Mouse (Mus musculus): Measurements from ENCODE around the gene Aak1. TPM values are rescaled to one million over a fixed set of nuclear protein-coding genes. Genes with fewer than 3 reads are reported as not detected.

Gene Aak1
- polyA plus RNA-seq, 1 experiment from 2014 or later: 7.3 TPM

- 0 out of 2 replicates have a peak, but pooled peaks cover 5% of the 10 kb centered on the region for H3K4me1 ChIP-seq (replicated peaks; ENCODE audit: insufficient read depth, low read length)
- no peaks in the 10 kb centered on the region for H3K36me3 ChIP-seq (ENCODE audit: insufficient read depth, low read length)
- no peaks in the 10 kb centered on the region for H3K9me3 ChIP-seq (replicated peaks; ENCODE audit: low read length)
- no peak overlapping the region for H3K27ac ChIP-seq
- no peak overlapping the region for H3K4me2 ChIP-seq (ENCODE audit: low read length)
- no peak overlapping the region for H3K9ac ChIP-seq (ENCODE audit: low read depth, low read length)
- ATAC-seq (replicated peaks; ENCODE audit: low FRiP score, low read depth) (no peak), DNase-seq (ENCODE audit: low spot score) (no peak)
- WGBS: 54% methylated on average over 7 of the region's 7 CpGs
- no peak overlapping the region for H3K4me3 ChIP-seq (replicated peaks; ENCODE audit: low read depth, low read length)
- TF ChIP-seq CTCF (IDR thresholded peaks at IDR 0.05; ENCODE audit: low read depth): no peak
- H3K27me3 ChIP-seq (ENCODE audit: insufficient read depth, low read length): no peaks in the 10 kb centered on the region
These were observed 68.9 kb downstream of the Aak1 start for GRCm38 (mm10) chr6:86918058-86918835.

DNA sequence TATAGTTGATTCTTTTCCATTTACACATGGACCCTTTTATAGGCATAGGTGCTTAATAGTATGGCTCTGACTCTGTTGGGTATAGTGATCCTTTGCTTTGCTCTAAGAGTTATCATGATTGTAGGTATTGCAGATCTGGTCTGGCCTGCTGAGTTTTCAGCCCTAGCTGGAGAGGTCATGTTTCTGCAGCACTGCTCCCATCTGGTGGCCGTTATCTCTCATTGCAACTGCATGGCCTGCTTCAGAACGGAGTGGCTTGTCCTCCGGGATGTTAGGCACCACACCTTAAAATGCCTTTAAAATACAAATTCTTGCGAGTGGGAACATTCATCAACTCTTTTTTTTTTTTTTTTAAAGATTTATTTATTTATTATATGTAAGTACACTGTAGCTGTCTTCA lies 72.6 kb downstream of the Aak1 start:
- Histone ChIP-seq H3K9ac (ENCODE audit: low read depth, low read length) (no peak overlapping the region), H3K9me3 (replicated peaks; ENCODE audit: low read length) (no peaks in the 10 kb centered on the region), H3K36me3 (ENCODE audit: insufficient read depth, low read length) (0 out of 2 replicates have a peak, but pooled peaks cover 8% of the 10 kb centered on the region), H3K4me3 (replicated peaks; ENCODE audit: low read depth, low read length) (no peak overlapping the region), H3K27ac (no peak overlapping the region), H3K4me2 (ENCODE audit: low read length) (no peak overlapping the region), H3K27me3 (ENCODE audit: insufficient read depth, low read length) (no peaks in the 10 kb centered on the region), H3K4me1 (replicated peaks; ENCODE audit: insufficient read depth, low read length) (0 out of 2 replicates have a peak, but pooled peaks cover 5% of the 10 kb centered on the region)
- ATAC-seq (replicated peaks; ENCODE audit: low FRiP score, low read depth) (0 out of 2 replicates have a peak, but pooled peaks have one; percentile 33), DNase-seq (ENCODE audit: low spot score) (peak; percentile 75)
- peak; percentile 83 for TF ChIP-seq CTCF (IDR thresholded peaks at IDR 0.05; ENCODE audit: low read depth)
- WGBS: 24% methylated on average over 4 of the region's 4 CpGs

DNA sequence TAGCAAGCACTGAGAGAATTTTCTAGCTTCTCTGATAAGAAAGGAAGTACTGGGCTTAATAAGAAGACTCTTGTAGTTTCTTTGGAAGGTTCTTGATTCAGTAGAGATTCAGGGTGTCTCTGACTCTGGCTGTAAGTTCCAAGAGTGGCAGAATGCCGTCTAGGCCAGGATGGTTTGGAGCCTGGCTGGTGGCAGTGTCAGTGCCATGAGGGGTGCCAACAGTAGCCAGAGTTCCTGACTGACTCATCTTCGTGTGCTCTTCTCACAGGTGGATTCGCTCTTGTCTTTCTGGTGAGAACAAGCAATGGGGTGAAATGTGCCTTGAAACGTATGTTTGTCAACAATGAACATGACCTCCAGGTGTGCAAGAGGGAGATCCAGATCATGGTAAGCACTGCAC lies 75.4 kb downstream of the Aak1 start:
- 0 out of 2 replicates have a peak, but pooled peaks cover 12% of the 10 kb centered on the region for H3K36me3 ChIP-seq (ENCODE audit: insufficient read depth, low read length)
- no peaks in the 10 kb centered on the region for H3K4me1 ChIP-seq (replicated peaks; ENCODE audit: insufficient read depth, low read length)
- no peak overlapping the region for H3K9ac ChIP-seq (ENCODE audit: low read depth, low read length)
- no peak overlapping the region for H3K27ac ChIP-seq
- no peak overlapping the region for H3K4me2 ChIP-seq (ENCODE audit: low read length)
- TF ChIP-seq CTCF (IDR thresholded peaks at IDR 0.05; ENCODE audit: low read depth): no peak
- WGBS: 90% methylated on average over 4 of the region's 4 CpGs
- DNase-seq (ENCODE audit: low spot score): no peak
- H3K9me3 ChIP-seq (replicated peaks; ENCODE audit: low read length): no peaks in the 10 kb centered on the region
- H3K4me3 ChIP-seq (replicated peaks; ENCODE audit: low read depth, low read length): no peak overlapping the region
- ATAC-seq (replicated peaks; ENCODE audit: low FRiP score, low read depth): no peak
- H3K27me3 ChIP-seq (ENCODE audit: insufficient read depth, low read length): no peaks in the 10 kb centered on the region

- no peaks in the 10 kb centered on the region for H3K9me3 ChIP-seq (replicated peaks; ENCODE audit: low read length)
- TF ChIP-seq CTCF (IDR thresholded peaks at IDR 0.05; ENCODE audit: low read depth): no peak
- 57% methylated on average over 5 of the region's 5 CpGs for WGBS
- no peak for ATAC-seq (replicated peaks; ENCODE audit: low FRiP score, low read depth)
- H3K4me1 ChIP-seq (replicated peaks; ENCODE audit: insufficient read depth, low read length): no peaks in the 10 kb centered on the region
- DNase-seq (ENCODE audit: low spot score): no peak
- peaks cover 18% of the 10 kb centered on the region for H3K36me3 ChIP-seq (ENCODE audit: insufficient read depth, low read length)
- H3K9ac ChIP-seq (ENCODE audit: low read depth, low read length): no peak overlapping the region
- H3K4me2 ChIP-seq (ENCODE audit: low read length): no peak overlapping the region
- no peak overlapping the region for H3K4me3 ChIP-seq (replicated peaks; ENCODE audit: low read depth, low read length)
- no peaks in the 10 kb centered on the region for H3K27me3 ChIP-seq (ENCODE audit: insufficient read depth, low read length)
- no peak overlapping the region for H3K27ac ChIP-seq
These were observed 85.2 kb downstream of the Aak1 start for GRCm38 (mm10) chr6:86934541-86934940.

GRCm38 (mm10) chr6:86939797-86940196 lies 90.5 kb downstream of the Aak1 start:
- Histone ChIP-seq H3K4me2 (ENCODE audit: low read length) (no peak overlapping the region), H3K36me3 (ENCODE audit: insufficient read depth, low read length) (peaks cover 22% of the 10 kb centered on the region), H3K9me3 (replicated peaks; ENCODE audit: low read length) (no peaks in the 10 kb centered on the region), H3K4me1 (replicated peaks; ENCODE audit: insufficient read depth, low read length) (no peaks in the 10 kb centered on the region), H3K27me3 (ENCODE audit: insufficient read depth, low read length) (no peaks in the 10 kb centered on the region), H3K9ac (ENCODE audit: low read depth, low read length) (no peak overlapping the region), H3K27ac (no peak overlapping the region), H3K4me3 (replicated peaks; ENCODE audit: low read depth, low read length) (no peak overlapping the region)
- ATAC-seq (replicated peaks; ENCODE audit: low FRiP score, low read depth) (no peak), DNase-seq (ENCODE audit: low spot score) (no peak)
- TF ChIP-seq CTCF (IDR thresholded peaks at IDR 0.05; ENCODE audit: low read depth): no peak
- WGBS: 91% methylated on average over 7 of the region's 7 CpGs

- no peak for TF ChIP-seq CTCF (IDR thresholded peaks at IDR 0.05; ENCODE audit: low read depth)
- ATAC-seq (replicated peaks; ENCODE audit: low FRiP score, low read depth): no peak
- DNase-seq (ENCODE audit: low spot score): no peak
- Histone ChIP-seq H3K9ac (ENCODE audit: low read depth, low read length) (no peak overlapping the region), H3K27ac (no peak overlapping the region), H3K9me3 (replicated peaks; ENCODE audit: low read length) (no peaks in the 10 kb centered on the region), H3K4me3 (replicated peaks; ENCODE audit: low read depth, low read length) (no peak overlapping the region), H3K36me3 (ENCODE audit: insufficient read depth, low read length) (peaks cover 14% of the 10 kb centered on the region), H3K4me2 (ENCODE audit: low read length) (no peak overlapping the region), H3K27me3 (ENCODE audit: insufficient read depth, low read length) (no peaks in the 10 kb centered on the region), H3K4me1 (replicated peaks; ENCODE audit: insufficient read depth, low read length) (no peaks in the 10 kb centered on the region)
- 97% methylated on average over 9 of the region's 9 CpGs for WGBS
These were observed 91.6 kb downstream of the Aak1 start for GRCm38 (mm10) chr6:86940966-86941365.

Measured in kidney, postnatal 0 days (tissue).